Mouse (Mus musculus): ENCODE measurements around the gene Tbc1d5.

GRCm38 (mm10) chr17:50874067-50874466 is 305.1 kb downstream of the Tbc1d5 start:
- TF ChIP-seq CTCF (IDR thresholded peaks at IDR 0.05; ENCODE audit: control insufficient read depth, insufficient read depth, insufficient replicate concordance, low read depth, low read length), result no peak
- TF ChIP-seq POLR2A (IDR thresholded peaks at IDR 0.05; ENCODE audit: control insufficient read depth, low read depth, low read length), result no peak

All from testis, adult 2 months (tissue).